Mouse (Mus musculus) cerebellum, adult 2 months (tissue): ENCODE results near the gene Tgoln1. TPM values are rescaled to one million over a fixed set of nuclear protein-coding genes. Genes with fewer than 3 reads are reported as not detected.
A peak's percentile ranks its signal among the peaks of the same experiment; 100 is the strongest.

Experiments used
- DNase-seq, 2 experiments: peaks; one replicate each; pipeline ENCODE4 v3.0.0; 2021
- H3K27ac ChIP-seq: fragments of 200-500 bp; 2 replicates; pipeline ENCODE4 v1.5.1; 2012; ENCODE audit warnings: low read length, control low read depth, inconsistent platforms; ENCODE audit not compliant: insufficient read depth
- H3K27me3 ChIP-seq: fragments of 200-500 bp; 2 replicates; pipeline ENCODE4 v1.6.1; 2012; ENCODE audit warnings: inconsistent platforms, mild to moderate bottlenecking, low read length, moderate library complexity; ENCODE audit not compliant: control insufficient read depth, insufficient read depth
- H3K4me1 ChIP-seq: fragments of 200-500 bp; 2 replicates; pipeline ENCODE4 v1.6.1; 2011; ENCODE audit warnings: low read length; ENCODE audit not compliant: control insufficient read depth, insufficient read depth
- H3K4me3 ChIP-seq: fragments of 200-500 bp; replicated peaks from 2 replicates; pipeline ENCODE3; 2011; ENCODE audit warnings: mild to moderate bottlenecking, low read depth, low read length, control low read depth; ENCODE audit not compliant: insufficient read depth
- CTCF ChIP-seq: fragments of 200-500 bp; IDR thresholded peaks from 2 replicates; pipeline ENCODE4 v1.5.1; 2011; ENCODE audit warnings: low read depth, mild to moderate bottlenecking, control low read depth, low read length, moderate library complexity, borderline replicate concordance; ENCODE audit not compliant: insufficient read depth
- POLR2A ChIP-seq: fragments of 200-500 bp; IDR thresholded peaks from 2 replicates; pipeline ENCODE4 v1.6.1; 2011; ENCODE audit warnings: low read length, control low read depth, borderline replicate concordance; ENCODE audit not compliant: insufficient read depth
- WGBS: fragments of 180-500 bp; shearing (Covaris S2); methylation state at CpG from one replicate; pipeline ENCODE4 v1.1.7; 2018; 5-methylcytosine and 5-hydroxymethylcytosine counted together
- polyA plus RNA-seq: library from polyadenylated mRNA; depleted of rRNA; stranded (reverse); fragments of >200 nt; gene quantifications from 2 replicates; pipeline ENCODE4 v1.2.3, GENCODE M21; 2012

Gene Tgoln1
- polyA plus RNA-seq, 1 experiment = 96.8 TPM

DNA sequence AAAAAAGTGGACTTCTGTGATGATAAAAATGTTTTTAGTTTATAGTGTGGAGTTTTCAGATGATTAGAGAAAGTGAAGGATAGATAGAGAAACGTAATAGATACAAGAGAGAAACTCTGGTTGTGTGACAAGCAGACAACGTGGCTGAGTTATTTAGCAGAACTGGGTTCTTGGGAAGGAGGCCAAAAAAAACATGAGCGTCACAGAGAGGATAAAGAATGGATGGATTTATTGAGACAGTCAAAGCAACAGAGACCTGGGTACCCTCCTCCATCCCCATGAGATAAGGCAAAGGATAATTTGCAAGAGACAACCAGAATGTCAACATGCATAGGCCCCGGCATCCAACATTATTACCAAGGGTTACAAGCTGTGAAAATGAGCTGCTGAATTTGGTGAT, 6.5 kb downstream of the Tgoln1 start:
- no peak for DNase-seq
- no peak overlapping the region for H3K27ac ChIP-seq
- no peak overlapping the region for H3K4me3 ChIP-seq
- H3K4me1 ChIP-seq = peaks cover 4% of the 10 kb centered on the region; the same call in 1 of the 2 replicates
- H3K27me3 ChIP-seq = no peaks in the 10 kb centered on the region
- no peak for TF ChIP-seq POLR2A
- no peak for TF ChIP-seq CTCF
- WGBS = 51% methylated on average over 4 of the region's 4 CpGs

GRCm38 (mm10) chr6:72608662-72609184, 8.1 kb downstream of the Tgoln1 start:
- Histone ChIP-seq H3K27me3 (no peaks in the 10 kb centered on the region), H3K27ac (no peak overlapping the region), H3K4me1 (no peaks in the 10 kb centered on the region), H3K4me3 (no peak overlapping the region)
- TF ChIP-seq POLR2A = no peak
- no peak for TF ChIP-seq CTCF
- 85% methylated on average over 4 of the region's 4 CpGs for WGBS
- no peak for DNase-seq

DNA sequence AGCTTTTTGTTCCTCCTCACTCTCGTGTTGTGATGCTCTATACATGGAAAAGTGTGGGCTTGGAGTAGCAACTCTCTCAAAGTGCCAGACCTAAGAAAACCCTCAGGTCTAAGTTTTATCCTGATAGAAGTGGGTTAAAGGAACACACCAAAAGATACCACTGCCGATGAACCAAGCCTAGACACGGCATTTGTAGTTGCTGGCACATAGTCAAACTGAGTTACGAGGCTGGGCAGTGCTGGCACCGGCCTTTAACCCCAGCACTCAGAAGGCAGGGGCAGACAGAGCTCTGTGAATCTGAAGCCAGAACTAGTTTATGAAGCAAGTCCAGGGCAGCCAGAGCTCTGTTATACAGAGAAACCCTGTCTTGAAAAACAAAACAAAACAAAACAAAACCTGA, 9.1 kb downstream of the Tgoln1 start:
- WGBS = 41% methylated on average over 5 of the region's 5 CpGs
- Histone ChIP-seq H3K27me3 (no peaks in the 10 kb centered on the region), H3K4me3 (no peak overlapping the region), H3K4me1 (no peaks in the 10 kb centered on the region), H3K27ac (no peak overlapping the region)
- DNase-seq = no peak
- TF ChIP-seq POLR2A (no peak), CTCF (no peak)

DNA sequence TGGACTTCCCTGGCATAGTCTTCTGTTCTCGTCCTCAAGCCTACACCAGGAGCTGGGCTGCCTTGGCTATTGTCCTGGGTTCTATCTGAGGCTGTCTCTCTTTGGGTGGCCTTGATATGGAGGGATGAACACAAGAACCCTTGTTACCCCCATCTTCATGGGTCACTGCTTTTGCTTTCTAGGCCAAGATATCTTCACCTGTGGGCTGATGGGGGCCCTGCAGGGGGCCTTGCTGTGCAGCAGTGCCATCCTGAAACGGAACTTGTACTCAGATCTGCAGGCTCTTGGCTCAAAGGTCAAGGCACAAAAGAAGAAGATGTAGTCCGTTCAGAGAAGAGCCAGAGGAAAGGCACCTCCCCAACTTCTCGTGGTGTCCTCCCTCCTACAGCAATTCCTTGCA, 9.7 kb downstream of the Tgoln1 start:
- TF ChIP-seq POLR2A = no peak
- TF ChIP-seq CTCF = no peak
- WGBS = 55% methylated on average over 4 of the region's 4 CpGs

GRCm38 (mm10) chr6:72604066-72604465, 12.7 kb downstream of the Tgoln1 start:
- Histone ChIP-seq H3K27me3 (no peaks in the 10 kb centered on the region), H3K4me1 (no peaks in the 10 kb centered on the region), H3K27ac (no peak overlapping the region), H3K4me3 (no peak overlapping the region)
- TF ChIP-seq POLR2A (no peak), CTCF (no peak)
- whole genome bisulfite sequencing = 90% methylated on average over 2 of the region's 2 CpGs
- no peak for DNase-seq

More for the DNA sequence above, 9.7 kb downstream of the Tgoln1 start:
- Histone ChIP-seq H3K27ac (no peak overlapping the region), H3K27me3 (no peaks in the 10 kb centered on the region), H3K4me1 (no peaks in the 10 kb centered on the region), H3K4me3 (no peak overlapping the region)
- no peak for DNase-seq

GRCm38 (mm10) chr6:72601732-72602131, 15.1 kb downstream of the Tgoln1 start:
- peak; percentile 61 to 74 for DNase-seq
- whole genome bisulfite sequencing = 47% methylated on average over 1 of the region's 1 CpGs
- Histone ChIP-seq H3K4me1 (peaks cover 4% of the 10 kb centered on the region; the same call in 1 of the 2 replicates), H3K27ac (no peak overlapping the region), H3K4me3 (no peak overlapping the region), H3K27me3 (no peaks in the 10 kb centered on the region)
- TF ChIP-seq POLR2A (no peak), CTCF (peak; percentile 89)

GRCm38 (mm10) chr6:72600771-72601170, 16.0 kb downstream of the Tgoln1 start:
- Histone ChIP-seq H3K4me1 (peaks cover 4% of the 10 kb centered on the region; the same call in 1 of the 2 replicates), H3K4me3 (no peak overlapping the region), H3K27me3 (no peaks in the 10 kb centered on the region), H3K27ac (no peak overlapping the region)
- DNase-seq = no peak
- TF ChIP-seq POLR2A (no peak), CTCF (no peak)
- 85% methylated on average over 12 of the region's 12 CpGs for WGBS

- no peak overlapping the region for H3K4me3 ChIP-seq
- H3K27me3 ChIP-seq = no peaks in the 10 kb centered on the region
Measured at GRCm38 (mm10) chr6:72600216-72600615, 16.6 kb downstream of the Tgoln1 start.

More at GRCm38 (mm10) chr6:72600216-72600615, 16.6 kb downstream of the Tgoln1 start:
- WGBS = 68% methylated on average over 6 of the region's 6 CpGs
- no peak for TF ChIP-seq CTCF
- no peak for TF ChIP-seq POLR2A
- peaks cover 4% of the 10 kb centered on the region; the same call in 1 of the 2 replicates for H3K4me1 ChIP-seq
- H3K27ac ChIP-seq = no peak overlapping the region
- DNase-seq = no peak
